Mouse (Mus musculus) frontal cortex, postnatal 36 days (tissue): ENCODE measurements at regions not wholly inside any gene's neighbourhood (a gene's known extent, or its start where the extent isn't known, plus 50 kb on each side); places are given as distances from the start of the nearest gene placed in this dataset.

Experiments
- DNase-seq, 2 experiments: peaks; one replicate each; pipeline ENCODE4 v3.0.0; 2022; ENCODE audit warnings: low spot score in 2 of 2

- no peak for DNase-seq
Observed at GRCm38 (mm10) chr11:90981626-90982025, 293.5 kb upstream of the Tom1l1 start.

GRCm38 (mm10) chr11:90978234-90978633 is 290.1 kb upstream of the Tom1l1 start:
- no peak for DNase-seq

- peak; percentile 30 to 65 for DNase-seq
Observed at GRCm38 (mm10) chr11:90941076-90941475, 252.9 kb upstream of the Tom1l1 start.

GRCm38 (mm10) chr11:90925738-90926137 is 237.6 kb upstream of the Tom1l1 start:
- no peak for DNase-seq

DNA sequence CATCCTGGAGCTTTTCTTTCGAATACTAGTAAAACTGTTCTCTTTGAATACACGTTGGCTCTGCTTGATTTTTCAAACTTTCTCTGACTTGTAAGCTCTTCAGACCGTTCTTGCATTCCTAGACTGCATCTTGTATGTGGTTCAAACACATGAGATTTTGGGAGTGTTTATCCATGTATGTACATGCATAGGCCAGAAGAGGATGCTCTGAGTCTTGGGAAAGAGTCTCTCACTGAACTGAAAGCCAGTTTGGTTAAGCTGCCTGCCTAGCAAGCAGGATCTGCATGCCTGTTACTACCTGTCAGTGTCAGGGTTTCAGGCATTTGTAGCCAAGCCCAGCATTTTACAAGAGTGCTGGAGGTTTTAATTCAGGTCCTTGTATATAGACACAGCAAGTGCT is 229.6 kb upstream of the Tom1l1 start:
- DNase-seq = no peak

GRCm38 (mm10) chr11:90894236-90894635 is 206.1 kb upstream of the Tom1l1 start:
- DNase-seq = no peak

- DNase-seq = no peak
Observed at GRCm38 (mm10) chr11:90873122-90873521, 185.0 kb upstream of the Tom1l1 start.

- peak in 1 of 2 experiments; percentile 43 for DNase-seq
Observed at GRCm38 (mm10) chr11:90871686-90872085, 183.5 kb upstream of the Tom1l1 start.

GRCm38 (mm10) chr11:90863981-90864760 is 176.0 kb upstream of the Tom1l1 start:
- DNase-seq = peak in 1 of 2 experiments; percentile 48

DNA sequence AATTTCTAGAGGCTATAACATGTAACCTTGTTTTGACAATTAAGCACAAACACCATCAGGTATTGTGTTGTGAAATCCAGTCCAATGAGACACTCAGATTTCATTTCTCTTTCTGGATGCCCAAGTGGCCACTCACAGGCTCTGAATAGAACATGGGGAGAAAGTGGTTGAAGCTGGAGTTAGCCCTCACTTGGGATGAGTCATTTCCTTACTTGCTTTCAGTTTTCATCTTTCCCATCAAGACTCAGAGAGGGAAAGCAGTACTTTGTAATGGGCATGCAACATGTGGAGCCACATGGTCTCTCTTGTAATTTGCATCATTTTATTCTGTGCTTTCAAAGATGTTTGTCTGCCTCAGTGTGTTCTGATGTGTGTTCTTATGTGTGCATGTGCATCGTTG is 167.6 kb upstream of the Tom1l1 start:
- DNase-seq = no peak

DNA sequence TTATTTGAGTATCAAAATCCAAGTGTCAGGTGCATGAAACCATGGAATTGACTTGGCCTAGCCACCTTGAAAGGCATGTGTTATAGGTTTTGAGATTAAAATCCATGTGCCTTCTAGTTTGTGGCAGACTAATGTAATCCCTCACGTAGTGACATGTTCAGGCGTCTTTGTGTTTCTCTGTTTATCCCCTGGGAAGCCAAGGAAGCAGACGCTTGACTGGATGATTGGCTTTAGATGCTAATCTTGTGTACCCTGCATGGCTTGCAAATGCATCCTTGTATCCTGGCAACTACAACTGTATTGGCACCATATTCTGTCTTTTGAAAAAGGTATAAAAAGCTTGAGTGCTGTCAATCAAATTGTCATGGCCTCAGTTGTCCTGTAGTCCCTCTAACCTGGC is 167.2 kb upstream of the Tom1l1 start:
- no peak for DNase-seq

- no peak for DNase-seq
Observed at GRCm38 (mm10) chr11:90851221-90851620, 163.1 kb upstream of the Tom1l1 start.

DNA sequence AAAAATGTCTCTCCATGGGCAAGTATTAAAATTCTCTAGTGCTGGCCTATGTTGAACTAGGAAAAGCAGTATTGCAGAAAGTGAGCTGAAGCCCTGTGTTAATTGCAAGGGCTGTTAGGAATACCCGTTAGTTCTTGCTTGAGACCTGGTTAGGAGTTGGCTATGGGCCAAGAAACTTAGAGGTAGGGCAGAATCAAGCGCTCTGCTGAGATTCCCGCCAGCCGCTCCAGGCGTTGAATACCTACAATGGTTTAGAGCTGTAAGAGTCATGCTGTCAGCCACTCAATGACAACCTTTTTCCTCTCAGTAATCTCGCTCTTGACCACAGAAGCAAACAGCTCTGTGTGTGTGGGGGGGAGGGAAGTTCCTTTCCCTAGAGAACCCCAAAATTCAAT is 156.8 kb upstream of the Tom1l1 start:
- no peak for DNase-seq

DNA sequence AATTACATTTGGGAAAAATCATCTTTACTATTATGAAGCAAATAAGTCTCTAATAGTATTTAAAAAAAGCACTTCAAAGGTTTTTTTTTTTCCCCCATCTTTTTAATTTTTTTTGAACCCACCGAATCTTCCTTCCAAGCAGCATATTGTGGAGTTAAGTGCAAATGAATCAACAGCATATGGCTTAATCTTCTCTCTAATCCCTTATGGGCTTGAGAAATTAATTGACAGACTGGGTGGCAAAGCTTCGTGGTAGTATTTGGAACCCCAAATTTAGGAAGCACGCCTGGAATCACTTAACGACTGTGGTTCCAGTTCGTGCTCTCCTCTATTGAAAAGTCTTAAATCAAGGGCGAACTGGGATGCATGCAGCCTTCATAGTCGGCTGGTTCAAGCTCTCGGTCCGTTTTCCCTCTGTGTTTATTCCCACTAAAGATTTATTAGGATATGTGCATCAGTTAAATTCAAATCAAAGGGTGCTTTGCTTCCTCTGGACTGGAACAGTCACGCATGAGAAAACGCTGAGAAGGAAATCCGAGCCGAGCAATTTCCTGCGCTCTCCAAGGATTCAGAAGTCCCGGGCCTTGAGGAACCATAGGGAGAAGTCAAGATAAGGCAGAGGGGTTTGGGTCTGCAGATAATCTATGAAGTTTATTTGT is 156.2 kb upstream of the Tom1l1 start:
- no peak for DNase-seq

DNA sequence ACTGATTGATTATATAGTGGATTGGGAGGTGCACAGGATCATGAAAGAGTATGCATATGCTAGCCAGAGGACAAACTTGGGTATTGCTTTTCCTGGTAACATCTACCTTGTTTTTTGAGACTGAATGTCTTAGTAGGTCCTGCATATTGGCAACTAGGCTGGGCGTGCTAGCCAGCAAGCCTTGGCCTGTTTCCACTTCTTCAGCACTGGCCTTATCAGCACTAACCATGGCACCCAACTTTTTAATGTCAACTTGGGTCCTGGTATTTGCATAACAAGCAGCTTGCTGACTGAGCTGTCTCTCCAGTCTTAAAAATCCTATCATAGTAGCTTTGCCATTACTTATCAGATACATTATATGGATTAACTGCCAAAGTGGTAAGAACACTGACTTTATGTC is 150.0 kb upstream of the Tom1l1 start:
- no peak for DNase-seq

DNA sequence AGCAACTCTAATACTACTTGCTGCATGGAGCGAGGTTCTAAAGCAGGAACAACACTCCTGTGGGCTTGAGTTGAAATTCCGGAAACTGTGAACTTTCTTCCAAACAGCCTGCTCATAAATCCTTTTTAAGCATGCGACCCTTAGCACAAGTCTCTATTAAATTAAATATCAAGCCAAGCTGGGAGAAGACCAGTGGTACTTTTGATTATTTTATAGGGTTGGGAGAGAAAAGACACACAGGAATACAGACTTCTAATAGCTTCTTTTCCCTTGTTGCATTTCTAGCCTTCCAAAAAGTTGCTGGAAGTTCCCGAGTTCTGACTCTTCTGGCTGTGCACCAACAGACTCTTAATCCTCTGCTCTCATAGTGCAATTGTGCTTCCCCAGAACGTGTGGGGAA is 136.6 kb upstream of the Tom1l1 start:
- no peak for DNase-seq

- no peak for DNase-seq
Observed at GRCm38 (mm10) chr11:90816727-90817126, 128.6 kb upstream of the Tom1l1 start.

GRCm38 (mm10) chr11:90814471-90814870 is 126.3 kb upstream of the Tom1l1 start:
- DNase-seq = no peak

DNA sequence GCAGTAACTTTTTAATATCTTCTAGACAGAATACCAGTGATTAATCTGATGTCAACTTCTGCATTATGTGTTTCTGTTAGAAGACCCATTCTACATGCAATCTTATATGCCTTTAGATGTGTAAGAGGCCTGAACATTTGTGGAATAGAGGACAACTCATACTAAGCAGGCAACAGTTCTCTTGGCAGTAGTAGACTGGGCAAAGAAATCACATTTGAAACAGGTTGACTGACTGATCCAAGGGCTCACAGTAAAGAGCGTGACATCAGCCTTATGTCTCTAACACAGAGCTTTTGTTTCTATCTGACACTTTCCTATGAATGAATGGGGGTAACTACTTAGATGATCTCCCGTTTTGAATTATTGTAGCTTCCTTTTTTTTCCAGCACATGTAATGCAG is 124.8 kb upstream of the Tom1l1 start:
- DNase-seq = no peak

- no peak for DNase-seq
Observed at GRCm38 (mm10) chr11:90812530-90812929, 124.4 kb upstream of the Tom1l1 start.

DNA sequence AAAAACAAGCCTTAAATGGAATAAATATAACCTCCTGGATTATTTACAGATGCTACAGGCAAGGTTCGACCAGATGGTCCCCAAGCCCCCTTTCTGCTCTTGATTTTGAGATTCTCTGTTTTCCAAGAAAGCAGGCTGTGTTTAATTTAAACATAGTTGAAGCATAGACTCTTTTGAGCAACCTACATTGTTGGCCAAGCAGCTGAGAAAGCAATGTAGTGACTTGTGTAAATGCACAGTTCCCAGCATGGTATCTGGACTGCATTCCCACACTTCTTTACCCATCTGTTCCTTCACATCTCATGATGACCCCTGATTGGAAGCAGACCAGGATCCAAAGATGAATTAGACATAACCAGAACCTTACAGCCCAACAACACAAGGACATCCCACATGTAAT is 120.3 kb upstream of the Tom1l1 start:
- peak; percentile 3 for DNase-seq

GRCm38 (mm10) chr11:90807343-90807742 is 119.2 kb upstream of the Tom1l1 start:
- no peak for DNase-seq

DNA sequence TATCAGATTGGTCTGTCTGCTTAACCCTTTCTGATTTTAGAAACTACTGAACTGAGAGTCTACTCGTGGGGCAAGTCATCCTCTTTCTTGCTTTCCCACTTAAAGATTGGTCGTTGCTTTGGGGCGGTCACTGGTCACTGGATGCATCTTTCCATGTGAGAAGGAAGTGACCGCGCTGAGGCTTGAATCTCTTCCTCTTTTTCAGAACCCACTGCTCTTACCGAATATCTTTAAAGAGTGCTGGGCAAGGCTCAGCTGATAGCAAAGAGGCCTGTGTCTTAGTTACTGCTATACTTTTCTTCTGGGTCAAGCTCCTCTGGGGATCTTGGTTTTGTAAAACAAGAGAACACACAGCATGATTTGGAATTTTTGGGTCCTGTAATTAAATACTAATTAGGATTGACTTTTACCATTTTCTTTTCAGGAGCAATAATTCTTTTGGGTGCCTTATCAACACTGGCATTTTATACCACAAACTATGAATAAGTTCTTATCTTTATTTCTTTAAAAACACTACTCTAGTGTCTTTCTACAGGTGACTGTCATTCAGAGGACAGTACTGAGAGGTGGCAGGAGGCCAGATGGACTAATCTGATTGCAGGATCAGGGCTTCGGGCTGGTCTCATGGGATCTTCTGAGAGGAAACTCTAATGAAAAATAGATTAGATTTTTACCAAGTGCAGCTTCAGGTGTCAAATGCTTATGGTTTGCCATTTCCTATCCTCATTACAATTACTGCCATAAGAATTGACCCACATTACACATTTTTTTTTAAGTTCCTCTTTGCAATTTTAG is 114.6 kb upstream of the Tom1l1 start:
- DNase-seq = no peak
